Mouse (Mus musculus): ENCODE data around the gene Arpc4. TPM values are rescaled to one million over a fixed set of nuclear protein-coding genes. Genes with fewer than 3 reads are reported as not detected.

The Arpc4 gene
- polyA plus RNA-seq, 1 experiment from 2014 or later, result 416 TPM

DNA sequence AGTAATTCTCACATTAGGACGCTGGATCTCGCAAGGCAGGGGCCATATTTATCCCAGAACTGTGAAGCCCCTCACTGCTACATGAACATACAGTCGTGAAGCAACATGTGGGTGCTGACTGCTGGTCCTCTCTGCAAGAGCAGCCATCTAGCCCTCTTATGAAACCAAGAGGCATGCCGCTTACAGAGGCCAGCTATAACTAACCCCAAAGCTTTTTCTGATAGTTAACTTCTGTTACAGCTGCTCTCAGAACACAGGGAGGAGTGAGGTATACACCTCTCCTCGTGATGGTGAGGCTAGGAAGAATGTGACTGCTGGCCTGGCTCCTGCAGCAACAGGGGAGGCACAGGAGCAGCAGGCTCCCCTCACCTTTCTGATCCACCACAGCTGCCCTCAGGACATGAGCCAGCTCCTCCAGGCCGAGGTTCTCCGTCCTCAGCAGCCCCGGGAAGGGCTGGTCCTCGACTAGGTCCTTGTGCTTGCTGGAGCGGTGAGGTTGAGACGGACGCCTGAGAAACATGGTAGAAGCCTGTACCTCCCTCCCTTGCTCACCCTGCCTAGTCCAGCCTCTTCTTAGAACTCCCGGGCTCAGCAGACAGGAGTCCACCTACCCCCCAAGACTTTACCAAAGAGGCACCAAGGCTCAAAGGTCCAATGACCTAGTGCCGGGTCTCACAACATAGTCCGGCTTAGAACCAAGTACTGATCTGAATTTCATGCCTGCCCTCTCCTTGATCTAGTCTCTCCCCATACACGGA lies 40.7 kb downstream of the Arpc4 start:
- peak overlapping the region; percentile 36; the same call in 1 of the 2 replicates for H3K27ac ChIP-seq
- peak overlapping the region; percentile 65 for H3K4me3 ChIP-seq
- 15% methylated on average over 16 of the region's 16 CpGs for WGBS
- H3K36me3 ChIP-seq, result peaks cover 35% of the 10 kb centered on the region
- H3K27me3 ChIP-seq, result no peaks in the 10 kb centered on the region
- no peaks in the 10 kb centered on the region for H3K9me3 ChIP-seq
- peak; percentile 77 for ATAC-seq (ENCODE audit: low FRiP score)
- peaks cover 23% of the 10 kb centered on the region for H3K4me1 ChIP-seq (replicated peaks)
- peak overlapping the region; percentile 96 for H3K4me2 ChIP-seq
- peak overlapping the region; percentile 84 for H3K9ac ChIP-seq

- Histone ChIP-seq H3K27me3 (no peaks in the 10 kb centered on the region), H3K4me2 (peak within 1 kb of the TSS; percentile 96), H3K36me3 (peaks cover 29% of the 10 kb centered on the region), H3K4me3 (peak within 1 kb of the TSS; percentile 65), H3K9me3 (no peaks in the 10 kb centered on the region), H3K27ac (peak within 1 kb of the TSS; percentile 36; the same call in 1 of the 2 replicates), H3K4me1 (replicated peaks) (peaks cover 23% of the 10 kb centered on the region), H3K9ac (peak within 1 kb of the TSS; percentile 84)
- peak; percentile 98 for ATAC-seq (ENCODE audit: low FRiP score)
- WGBS, result under 1% methylated on average over 25 of the region's 25 CpGs
Measured at GRCm38 (mm10) chr6:113419199-113419587, 41.3 kb downstream of the Arpc4 start, which contains the start of gene Rpusd3. Rpusd3 (minus strand) TSS chr6:113419340.

DNA sequence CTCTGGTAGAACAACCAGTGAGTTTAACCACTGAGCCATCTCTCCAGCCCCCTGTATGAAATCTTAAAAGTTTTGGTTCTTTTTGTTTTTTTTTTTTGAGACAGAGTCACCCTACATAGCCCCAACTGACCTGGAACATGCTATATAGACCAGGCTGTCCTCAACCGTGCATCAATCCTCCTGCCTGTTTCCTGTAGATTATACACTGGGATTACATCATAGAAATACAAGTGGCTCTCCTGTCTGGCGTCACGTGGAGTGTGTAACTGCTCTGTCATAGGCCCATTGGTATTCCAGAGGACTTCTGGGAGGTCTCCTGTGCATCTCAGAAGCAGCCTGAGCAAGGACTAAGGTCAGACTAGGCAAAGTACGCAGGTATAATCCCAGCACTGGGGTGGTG lies 45.1 kb downstream of the Arpc4 start:
- H3K9me3 ChIP-seq, result no peaks in the 10 kb centered on the region
- peaks cover 10% of the 10 kb centered on the region for H3K4me1 ChIP-seq (replicated peaks)
- no peak overlapping the region for H3K4me3 ChIP-seq
- H3K27ac ChIP-seq, result no peak overlapping the region
- WGBS, result 82% methylated on average over 4 of the region's 4 CpGs
- H3K9ac ChIP-seq, result no peak overlapping the region
- no peak for ATAC-seq (ENCODE audit: low FRiP score)
- no peaks in the 10 kb centered on the region for H3K27me3 ChIP-seq
- no peak overlapping the region for H3K4me2 ChIP-seq
- no peaks in the 10 kb centered on the region for H3K36me3 ChIP-seq

GRCm38 (mm10) chr6:113424187-113424586 lies 46.3 kb downstream of the Arpc4 start:
- 87% methylated on average over 7 of the region's 7 CpGs for WGBS
- H3K4me1 ChIP-seq (replicated peaks), result 0 out of 2 replicates have a peak, but pooled peaks cover 3% of the 10 kb centered on the region

DNA sequence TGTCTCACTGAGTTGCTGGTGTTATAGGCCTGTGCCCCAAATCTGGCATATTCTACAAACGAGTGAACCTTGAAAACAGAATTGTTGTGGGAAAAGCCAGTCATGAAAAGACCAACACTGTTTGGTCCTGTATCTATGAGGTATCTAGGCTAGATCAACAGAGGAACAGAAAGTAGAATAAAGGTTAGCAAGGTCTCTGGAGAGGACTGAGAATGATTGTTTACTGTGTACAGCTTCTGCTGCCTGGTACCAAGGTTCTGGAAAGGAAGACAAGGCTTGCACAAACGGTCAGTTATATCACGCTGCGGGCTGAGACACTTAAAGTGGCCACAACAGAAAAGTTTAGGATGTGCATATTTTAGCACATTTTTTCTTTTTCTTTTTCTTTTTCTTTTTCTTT lies 48.8 kb downstream of the Arpc4 start:
- WGBS, result 94% methylated on average over 4 of the region's 4 CpGs
- Histone ChIP-seq H3K27me3 (no peaks in the 10 kb centered on the region), H3K4me3 (no peak overlapping the region), H3K4me1 (replicated peaks) (no peaks in the 10 kb centered on the region), H3K4me2 (no peak overlapping the region), H3K27ac (no peak overlapping the region), H3K9ac (no peak overlapping the region), H3K36me3 (no peaks in the 10 kb centered on the region), H3K9me3 (no peaks in the 10 kb centered on the region)
- no peak for ATAC-seq (ENCODE audit: low FRiP score)

More at GRCm38 (mm10) chr6:113424187-113424586, 46.3 kb downstream of the Arpc4 start:
- H3K9me3 ChIP-seq, result no peaks in the 10 kb centered on the region
- H3K27ac ChIP-seq, result no peak overlapping the region
- ATAC-seq (ENCODE audit: low FRiP score), result no peak
- H3K4me3 ChIP-seq, result no peak overlapping the region
- H3K4me2 ChIP-seq, result no peak overlapping the region
- no peaks in the 10 kb centered on the region for H3K36me3 ChIP-seq
- H3K27me3 ChIP-seq, result no peaks in the 10 kb centered on the region
- no peak overlapping the region for H3K9ac ChIP-seq

DNA sequence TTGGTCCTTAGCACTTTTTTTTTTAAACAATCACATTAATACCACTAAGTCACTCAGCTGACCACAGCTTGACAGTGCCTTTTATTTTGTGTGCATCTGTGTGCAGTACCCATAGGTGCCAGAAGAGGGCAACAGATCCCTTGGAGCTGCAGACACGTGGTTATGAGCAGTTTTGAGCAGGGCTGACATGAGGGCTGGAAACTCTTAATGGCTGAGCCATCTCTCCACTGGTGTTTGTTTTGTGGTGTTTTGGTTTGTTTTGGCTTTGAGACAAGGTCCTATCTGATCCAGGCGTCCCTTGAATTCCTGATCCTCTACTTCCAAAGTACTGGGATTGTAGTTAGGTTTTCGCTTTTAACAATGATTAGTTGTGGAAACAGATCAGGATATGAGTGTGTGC lies 49.5 kb downstream of the Arpc4 start:
- Histone ChIP-seq H3K4me3 (no peak overlapping the region), H3K4me2 (no peak overlapping the region), H3K36me3 (no peaks in the 10 kb centered on the region), H3K4me1 (replicated peaks) (no peaks in the 10 kb centered on the region), H3K9me3 (no peaks in the 10 kb centered on the region), H3K9ac (no peak overlapping the region), H3K27ac (no peak overlapping the region), H3K27me3 (no peaks in the 10 kb centered on the region)
- WGBS, result 64% methylated on average over 3 of the region's 3 CpGs
- no peak for ATAC-seq (ENCODE audit: low FRiP score)

GRCm38 (mm10) chr6:113428006-113428405 lies 50.1 kb downstream of the Arpc4 start:
- no peak for ATAC-seq (ENCODE audit: low FRiP score)
- WGBS, result 96% methylated on average over 16 of the region's 16 CpGs
- Histone ChIP-seq H3K9me3 (no peaks in the 10 kb centered on the region), H3K4me1 (replicated peaks) (no peaks in the 10 kb centered on the region), H3K9ac (no peak overlapping the region), H3K27me3 (no peaks in the 10 kb centered on the region), H3K27ac (no peak overlapping the region), H3K4me2 (no peak overlapping the region), H3K36me3 (no peaks in the 10 kb centered on the region), H3K4me3 (no peak overlapping the region)

GRCm38 (mm10) chr6:113429965-113430364 lies 52.0 kb downstream of the Arpc4 start:
- 84% methylated on average over 3 of the region's 3 CpGs for WGBS
- Histone ChIP-seq H3K27me3 (no peaks in the 10 kb centered on the region), H3K9ac (no peak overlapping the region), H3K36me3 (no peaks in the 10 kb centered on the region), H3K4me1 (replicated peaks) (no peaks in the 10 kb centered on the region), H3K27ac (no peak overlapping the region), H3K4me3 (no peak overlapping the region), H3K4me2 (no peak overlapping the region), H3K9me3 (no peaks in the 10 kb centered on the region)
- ATAC-seq (ENCODE audit: low FRiP score), result no peak

- 70% methylated on average over 3 of the region's 3 CpGs for WGBS
- H3K27ac ChIP-seq, result no peak overlapping the region
- H3K9me3 ChIP-seq, result no peaks in the 10 kb centered on the region
- no peaks in the 10 kb centered on the region for H3K36me3 ChIP-seq
- no peaks in the 10 kb centered on the region for H3K4me1 ChIP-seq (replicated peaks)
- no peak for ATAC-seq (ENCODE audit: low FRiP score)
- no peak overlapping the region for H3K4me2 ChIP-seq
- no peak overlapping the region for H3K9ac ChIP-seq
- no peaks in the 10 kb centered on the region for H3K27me3 ChIP-seq
- H3K4me3 ChIP-seq, result no peak overlapping the region
Measured at GRCm38 (mm10) chr6:113430846-113431245, 52.9 kb downstream of the Arpc4 start.

- Histone ChIP-seq H3K27me3 (no peaks in the 10 kb centered on the region), H3K27ac (no peak overlapping the region), H3K9me3 (no peaks in the 10 kb centered on the region), H3K4me3 (no peak overlapping the region), H3K4me1 (replicated peaks) (no peaks in the 10 kb centered on the region), H3K9ac (no peak overlapping the region), H3K4me2 (no peak overlapping the region), H3K36me3 (no peaks in the 10 kb centered on the region)
- ATAC-seq (ENCODE audit: low FRiP score), result no peak
- WGBS, result 69% methylated on average over 3 of the region's 3 CpGs
Measured at GRCm38 (mm10) chr6:113431801-113432200, 53.9 kb downstream of the Arpc4 start.

- no peaks in the 10 kb centered on the region for H3K9me3 ChIP-seq
- H3K4me3 ChIP-seq, result no peak overlapping the region
- ATAC-seq (ENCODE audit: low FRiP score), result no peak
- no peaks in the 10 kb centered on the region; the same call in 1 of the 2 replicates for H3K27me3 ChIP-seq
- no peak overlapping the region for H3K27ac ChIP-seq
- H3K4me2 ChIP-seq, result no peak overlapping the region
- no peak overlapping the region for H3K9ac ChIP-seq
- no peaks in the 10 kb centered on the region for H3K36me3 ChIP-seq
- no peaks in the 10 kb centered on the region for H3K4me1 ChIP-seq (replicated peaks)
- WGBS, result 76% methylated on average over 3 of the region's 3 CpGs
Measured at GRCm38 (mm10) chr6:113433661-113434060, 55.7 kb downstream of the Arpc4 start.

DNA sequence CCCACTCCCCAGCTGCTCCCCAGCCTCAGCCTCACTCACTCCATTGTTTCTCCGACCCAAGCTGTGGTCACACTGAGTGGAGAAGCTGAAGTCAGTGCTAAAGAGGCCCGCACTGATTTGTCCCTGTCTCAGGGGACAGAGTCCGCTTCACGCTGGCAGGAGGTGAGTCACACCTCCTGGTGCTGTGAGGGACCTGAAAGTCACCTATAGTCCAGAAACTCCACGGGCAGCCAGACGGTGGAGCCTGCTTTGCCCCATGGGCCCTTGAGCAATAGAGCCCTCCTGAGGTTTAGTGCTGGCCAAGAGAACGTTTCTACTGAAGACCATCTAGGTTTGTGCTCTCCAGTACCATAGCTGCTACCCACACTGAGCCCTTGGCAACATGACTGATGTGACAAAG lies 56.8 kb downstream of the Arpc4 start:
- H3K9ac ChIP-seq, result no peak overlapping the region
- 78% methylated on average over 7 of the region's 7 CpGs for WGBS
- H3K9me3 ChIP-seq, result no peaks in the 10 kb centered on the region

GRCm38 (mm10) chr6:113435664-113436205 lies 57.8 kb downstream of the Arpc4 start, which contains the start of gene Cidec:
Cidec (minus strand) TSS chr6:113435760.
- Histone ChIP-seq H3K4me2 (no peak within 1 kb of the TSS), H3K36me3 (no peaks in the 10 kb centered on the region), H3K4me3 (no peak within 1 kb of the TSS), H3K4me1 (replicated peaks) (no peaks in the 10 kb centered on the region), H3K27ac (no peak within 1 kb of the TSS), H3K9me3 (no peaks in the 10 kb centered on the region), H3K27me3 (no peaks in the 10 kb centered on the region; the same call in 1 of the 2 replicates), H3K9ac (no peak within 1 kb of the TSS)
- ATAC-seq (ENCODE audit: low FRiP score), result no peak
- WGBS, result 78% methylated on average over 9 of the region's 9 CpGs

More for the DNA sequence above, 56.8 kb downstream of the Arpc4 start:
- H3K4me1 ChIP-seq (replicated peaks), result no peaks in the 10 kb centered on the region
- ATAC-seq (ENCODE audit: low FRiP score), result no peak
- no peaks in the 10 kb centered on the region; the same call in 1 of the 2 replicates for H3K27me3 ChIP-seq
- H3K4me2 ChIP-seq, result no peak overlapping the region
- H3K4me3 ChIP-seq, result no peak overlapping the region
- H3K36me3 ChIP-seq, result no peaks in the 10 kb centered on the region
- H3K27ac ChIP-seq, result no peak overlapping the region

Data from hindbrain, embryonic 13.5 days (tissue).